Mouse (Mus musculus) small intestine, adult 2 months (tissue): Measurements from ENCODE around the gene Pnpla1.

Experiments used
- CTCF ChIP-seq: fragments of 200-500 bp; IDR thresholded peaks from 2 replicates; pipeline ENCODE4 v1.5.1; 2012; ENCODE audit warnings: low read depth, mild to moderate bottlenecking, control low read depth, inconsistent platforms, low read length, moderate library complexity, mixed read lengths; ENCODE audit not compliant: insufficient replicate concordance, insufficient read length; ENCODE audit errors: extremely low read depth
- POLR2A ChIP-seq: fragments of 200-500 bp; IDR thresholded peaks from 2 replicates; pipeline ENCODE4 v1.6.1; 2012; ENCODE audit warnings: low read depth, mild to moderate bottlenecking, control low read depth, inconsistent platforms, low read length, moderate library complexity

DNA sequence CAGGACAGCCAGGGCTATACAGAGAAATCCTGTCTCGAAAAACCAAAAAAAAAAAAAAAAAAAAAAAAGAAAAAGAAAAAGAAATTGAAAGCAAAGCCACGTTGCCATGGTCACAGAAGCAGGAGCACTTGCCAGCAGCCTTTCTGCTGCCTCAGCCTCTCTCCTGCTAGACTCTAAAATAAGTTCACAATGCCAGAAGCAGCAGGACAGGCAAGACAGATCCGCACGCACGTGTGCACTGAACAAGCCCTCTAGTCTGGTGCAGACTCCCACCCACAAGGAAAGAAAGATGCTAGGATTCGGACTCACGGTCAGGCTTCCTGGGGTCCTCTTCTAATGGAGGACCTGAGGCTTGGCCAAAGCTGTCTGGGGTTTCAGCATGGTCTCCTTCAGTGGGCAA lies 49.7 kb downstream of the Pnpla1 start:
- TF ChIP-seq POLR2A (no peak), CTCF (no peak)
